Mouse (Mus musculus): ENCODE measurements at regions not wholly inside any gene's neighbourhood (a gene's known extent, or its start where the extent isn't known, plus 50 kb on each side); places are given as distances from the start of the nearest gene placed in this dataset.

- Histone ChIP-seq H3K27ac (replicated peaks; ENCODE audit: low read depth, low read length) (no peak overlapping the region), H3K4me2 (ENCODE audit: low read depth, low read length) (no peak overlapping the region)
These were observed 261.3 kb upstream of the Pmfbp1 start for GRCm38 (mm10) chr8:109232281-109233234.

DNA sequence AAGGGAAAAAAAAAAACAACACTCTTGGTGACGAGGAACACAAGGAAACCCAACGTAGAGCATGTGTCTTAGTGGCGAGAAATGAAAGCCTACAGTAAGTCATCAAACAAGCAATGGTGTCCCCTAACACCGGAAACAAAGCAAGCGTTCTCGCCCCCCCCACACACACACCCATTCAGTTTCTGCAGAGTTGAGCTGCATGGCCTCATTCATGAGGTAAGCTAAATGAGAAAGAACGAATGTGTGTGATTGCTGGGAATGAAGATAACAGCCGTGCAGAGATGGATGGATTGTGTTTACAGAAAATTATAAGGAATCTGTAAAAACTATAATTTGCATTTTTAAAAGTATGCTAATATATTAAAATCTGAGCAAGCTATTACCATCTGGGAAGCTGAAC is 248.3 kb upstream of the Pmfbp1 start:
- no peak for ATAC-seq (replicated peaks; ENCODE audit: insufficient number of reproducible peaks, low FRiP score, low TSS enrichment, low read depth)
- WGBS: 76% methylated on average over 8 of the region's 8 CpGs
- H3K4me3 ChIP-seq (ENCODE audit: low read depth, low read length): no peak overlapping the region

More at GRCm38 (mm10) chr8:109232281-109233234, 261.3 kb upstream of the Pmfbp1 start:
- H3K27me3 ChIP-seq (ENCODE audit: control insufficient read depth, insufficient read depth, low read length): no peaks in the 10 kb centered on the region
- ATAC-seq (replicated peaks; ENCODE audit: insufficient number of reproducible peaks, low FRiP score, low TSS enrichment, low read depth): no peak
- no peaks in the 10 kb centered on the region for H3K4me1 ChIP-seq (ENCODE audit: control insufficient read depth, insufficient read depth, low read length)
- no peaks in the 10 kb centered on the region for H3K36me3 ChIP-seq (replicated peaks; ENCODE audit: control insufficient read depth, insufficient read depth, low read depth, low read length)
- DNase-seq (ENCODE audit: low spot score): peak; percentile 19
- H3K9ac ChIP-seq (replicated peaks; ENCODE audit: low read length): no peak overlapping the region
- H3K4me3 ChIP-seq (ENCODE audit: low read depth, low read length): no peak overlapping the region
- WGBS: 70% methylated on average over 32 of the region's 32 CpGs
- H3K9me3 ChIP-seq (replicated peaks; ENCODE audit: control insufficient read depth, low read length): no peaks in the 10 kb centered on the region

DNA sequence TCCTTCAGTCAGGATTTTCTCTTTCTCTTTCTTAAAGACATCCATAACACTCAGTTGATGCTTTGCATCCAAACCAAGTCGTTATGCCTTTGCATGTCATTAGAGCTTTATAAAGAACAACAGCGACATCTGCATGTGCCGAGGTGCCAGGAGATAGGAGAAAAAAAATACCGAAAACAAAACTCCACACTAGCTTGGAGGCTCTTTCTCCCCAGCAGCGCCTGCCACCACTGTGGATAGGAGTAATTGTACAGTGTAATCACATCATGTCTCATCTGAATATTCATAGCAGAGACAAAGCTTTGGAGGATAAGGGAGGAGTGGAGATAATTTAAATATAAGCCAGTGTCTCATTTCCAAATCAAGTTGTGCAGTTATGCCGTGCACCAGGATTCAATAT is 246.0 kb upstream of the Pmfbp1 start:
- no peak for ATAC-seq (replicated peaks; ENCODE audit: insufficient number of reproducible peaks, low FRiP score, low TSS enrichment, low read depth)
- Histone ChIP-seq H3K4me1 (ENCODE audit: control insufficient read depth, insufficient read depth, low read length) (no peaks in the 10 kb centered on the region), H3K4me3 (ENCODE audit: low read depth, low read length) (no peak overlapping the region), H3K4me2 (ENCODE audit: low read depth, low read length) (no peak overlapping the region), H3K9me3 (replicated peaks; ENCODE audit: control insufficient read depth, low read length) (no peaks in the 10 kb centered on the region), H3K27ac (replicated peaks; ENCODE audit: low read depth, low read length) (no peak overlapping the region), H3K27me3 (ENCODE audit: control insufficient read depth, insufficient read depth, low read length) (no peaks in the 10 kb centered on the region), H3K9ac (replicated peaks; ENCODE audit: low read length) (no peak overlapping the region), H3K36me3 (replicated peaks; ENCODE audit: control insufficient read depth, insufficient read depth, low read depth, low read length) (no peaks in the 10 kb centered on the region)
- DNase-seq (ENCODE audit: low spot score): no peak
- WGBS: 85% methylated on average over 6 of the region's 6 CpGs

More for the DNA sequence above, 248.3 kb upstream of the Pmfbp1 start:
- no peaks in the 10 kb centered on the region for H3K9me3 ChIP-seq (replicated peaks; ENCODE audit: control insufficient read depth, low read length)
- H3K36me3 ChIP-seq (replicated peaks; ENCODE audit: control insufficient read depth, insufficient read depth, low read depth, low read length): no peaks in the 10 kb centered on the region
- no peak for DNase-seq (ENCODE audit: low spot score)
- no peaks in the 10 kb centered on the region for H3K27me3 ChIP-seq (ENCODE audit: control insufficient read depth, insufficient read depth, low read length)
- H3K27ac ChIP-seq (replicated peaks; ENCODE audit: low read depth, low read length): no peak overlapping the region
- H3K4me2 ChIP-seq (ENCODE audit: low read depth, low read length): no peak overlapping the region
- no peaks in the 10 kb centered on the region for H3K4me1 ChIP-seq (ENCODE audit: control insufficient read depth, insufficient read depth, low read length)
- H3K9ac ChIP-seq (replicated peaks; ENCODE audit: low read length): no peak overlapping the region

GRCm38 (mm10) chr8:109248356-109248755 is 245.5 kb upstream of the Pmfbp1 start:
- H3K27ac ChIP-seq (replicated peaks; ENCODE audit: low read depth, low read length): no peak overlapping the region
- DNase-seq (ENCODE audit: low spot score) (no peak), ATAC-seq (replicated peaks; ENCODE audit: insufficient number of reproducible peaks, low FRiP score, low TSS enrichment, low read depth) (no peak)
- H3K9me3 ChIP-seq (replicated peaks; ENCODE audit: control insufficient read depth, low read length): no peaks in the 10 kb centered on the region
- H3K9ac ChIP-seq (replicated peaks; ENCODE audit: low read length): no peak overlapping the region
- no peaks in the 10 kb centered on the region for H3K4me1 ChIP-seq (ENCODE audit: control insufficient read depth, insufficient read depth, low read length)
- H3K4me3 ChIP-seq (ENCODE audit: low read depth, low read length): no peak overlapping the region
- H3K4me2 ChIP-seq (ENCODE audit: low read depth, low read length): no peak overlapping the region
- no peaks in the 10 kb centered on the region for H3K36me3 ChIP-seq (replicated peaks; ENCODE audit: control insufficient read depth, insufficient read depth, low read depth, low read length)
- H3K27me3 ChIP-seq (ENCODE audit: control insufficient read depth, insufficient read depth, low read length): no peaks in the 10 kb centered on the region
- 82% methylated on average over 6 of the region's 6 CpGs for WGBS

GRCm38 (mm10) chr8:109249256-109249655 is 244.6 kb upstream of the Pmfbp1 start:
- H3K4me2 ChIP-seq (ENCODE audit: low read depth, low read length): no peak overlapping the region
- H3K27me3 ChIP-seq (ENCODE audit: control insufficient read depth, insufficient read depth, low read length): no peaks in the 10 kb centered on the region
- H3K4me3 ChIP-seq (ENCODE audit: low read depth, low read length): no peak overlapping the region
- ATAC-seq (replicated peaks; ENCODE audit: insufficient number of reproducible peaks, low FRiP score, low TSS enrichment, low read depth) (no peak), DNase-seq (ENCODE audit: low spot score) (no peak)
- no peaks in the 10 kb centered on the region for H3K9me3 ChIP-seq (replicated peaks; ENCODE audit: control insufficient read depth, low read length)
- H3K4me1 ChIP-seq (ENCODE audit: control insufficient read depth, insufficient read depth, low read length): no peaks in the 10 kb centered on the region
- H3K36me3 ChIP-seq (replicated peaks; ENCODE audit: control insufficient read depth, insufficient read depth, low read depth, low read length): no peaks in the 10 kb centered on the region
- no peak overlapping the region for H3K27ac ChIP-seq (replicated peaks; ENCODE audit: low read depth, low read length)
- H3K9ac ChIP-seq (replicated peaks; ENCODE audit: low read length): no peak overlapping the region
- 88% methylated on average over 12 of the region's 12 CpGs for WGBS

- Histone ChIP-seq H3K4me3 (ENCODE audit: low read depth, low read length) (no peak overlapping the region), H3K36me3 (replicated peaks; ENCODE audit: control insufficient read depth, insufficient read depth, low read depth, low read length) (no peaks in the 10 kb centered on the region), H3K27ac (replicated peaks; ENCODE audit: low read depth, low read length) (no peak overlapping the region), H3K4me1 (ENCODE audit: control insufficient read depth, insufficient read depth, low read length) (no peaks in the 10 kb centered on the region), H3K9ac (replicated peaks; ENCODE audit: low read length) (no peak overlapping the region), H3K9me3 (replicated peaks; ENCODE audit: control insufficient read depth, low read length) (no peaks in the 10 kb centered on the region), H3K4me2 (ENCODE audit: low read depth, low read length) (no peak overlapping the region), H3K27me3 (ENCODE audit: control insufficient read depth, insufficient read depth, low read length) (no peaks in the 10 kb centered on the region)
- WGBS: 92% methylated on average over 9 of the region's 9 CpGs
- ATAC-seq (replicated peaks; ENCODE audit: insufficient number of reproducible peaks, low FRiP score, low TSS enrichment, low read depth) (no peak), DNase-seq (ENCODE audit: low spot score) (no peak)
These were observed 244.1 kb upstream of the Pmfbp1 start for GRCm38 (mm10) chr8:109249691-109250090.

DNA sequence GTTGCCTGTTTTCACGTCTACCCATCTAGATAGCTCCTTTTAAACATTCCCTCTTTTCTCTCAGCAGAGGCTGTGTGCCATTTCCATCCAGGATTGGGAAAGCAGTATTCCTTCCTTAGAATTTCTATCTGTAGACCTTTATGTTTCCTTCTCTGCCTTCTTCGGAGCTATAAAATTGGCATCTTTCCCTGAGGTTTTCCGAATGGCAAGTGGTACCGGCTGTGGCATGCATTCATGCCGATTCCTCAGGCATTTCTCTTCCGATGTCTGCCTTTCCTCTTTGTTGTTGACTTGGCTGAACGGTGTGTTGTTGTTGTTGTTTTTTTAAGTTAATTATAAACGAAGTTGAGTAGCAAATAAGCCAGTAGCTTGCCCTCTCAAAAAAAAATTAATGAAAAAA is 243.3 kb upstream of the Pmfbp1 start:
- DNase-seq (ENCODE audit: low spot score): no peak
- ATAC-seq (replicated peaks; ENCODE audit: insufficient number of reproducible peaks, low FRiP score, low TSS enrichment, low read depth): no peak
- Histone ChIP-seq H3K27me3 (ENCODE audit: control insufficient read depth, insufficient read depth, low read length) (no peaks in the 10 kb centered on the region), H3K4me3 (ENCODE audit: low read depth, low read length) (no peak overlapping the region), H3K36me3 (replicated peaks; ENCODE audit: control insufficient read depth, insufficient read depth, low read depth, low read length) (no peaks in the 10 kb centered on the region), H3K27ac (replicated peaks; ENCODE audit: low read depth, low read length) (no peak overlapping the region), H3K9me3 (replicated peaks; ENCODE audit: control insufficient read depth, low read length) (no peaks in the 10 kb centered on the region), H3K4me2 (ENCODE audit: low read depth, low read length) (no peak overlapping the region), H3K9ac (replicated peaks; ENCODE audit: low read length) (no peak overlapping the region), H3K4me1 (ENCODE audit: control insufficient read depth, insufficient read depth, low read length) (no peaks in the 10 kb centered on the region)
- 88% methylated on average over 8 of the region's 8 CpGs for WGBS

DNA sequence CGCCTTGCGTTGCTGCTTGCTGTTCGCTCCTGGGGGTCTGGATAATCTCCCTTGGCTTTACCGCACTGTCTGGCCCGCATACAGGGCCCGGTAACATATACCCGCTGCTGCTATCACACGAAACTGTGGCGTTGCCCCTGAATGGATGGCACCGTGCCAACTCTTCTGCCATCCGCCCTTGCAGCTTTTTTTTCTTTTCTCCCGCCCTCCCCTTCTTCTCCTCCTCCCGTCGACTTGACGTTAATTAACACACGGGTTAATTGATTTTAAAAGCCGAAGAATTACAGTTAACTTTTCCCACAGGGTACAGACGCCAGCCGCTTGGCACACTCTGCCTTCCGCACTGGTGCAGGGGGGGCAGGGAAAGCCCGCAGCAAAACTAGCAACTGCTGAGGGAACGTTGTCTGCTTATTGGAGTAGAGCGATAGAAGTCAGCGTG is 242.4 kb upstream of the Pmfbp1 start:
- Histone ChIP-seq H3K9me3 (replicated peaks; ENCODE audit: control insufficient read depth, low read length) (no peaks in the 10 kb centered on the region), H3K27me3 (ENCODE audit: control insufficient read depth, insufficient read depth, low read length) (no peaks in the 10 kb centered on the region), H3K9ac (replicated peaks; ENCODE audit: low read length) (no peak overlapping the region), H3K4me2 (ENCODE audit: low read depth, low read length) (no peak overlapping the region), H3K4me3 (ENCODE audit: low read depth, low read length) (no peak overlapping the region), H3K4me1 (ENCODE audit: control insufficient read depth, insufficient read depth, low read length) (no peaks in the 10 kb centered on the region), H3K27ac (replicated peaks; ENCODE audit: low read depth, low read length) (no peak overlapping the region), H3K36me3 (replicated peaks; ENCODE audit: control insufficient read depth, insufficient read depth, low read depth, low read length) (no peaks in the 10 kb centered on the region)
- DNase-seq (ENCODE audit: low spot score): no peak
- 87% methylated on average over 24 of the region's 24 CpGs for WGBS
- ATAC-seq (replicated peaks; ENCODE audit: insufficient number of reproducible peaks, low FRiP score, low TSS enrichment, low read depth): no peak
